Mouse (Mus musculus): Measurements from ENCODE around the gene Sergef. TPM values are rescaled to one million over a fixed set of nuclear protein-coding genes. Genes with fewer than 3 reads are reported as not detected.
"Not testable (repeated sequence)": the region's sequence is repeated elsewhere in the genome, so short reads cannot be mapped to it uniquely, and the experiment has no call there.

Gene Sergef
- 9.3 and 10.3 TPM in 2 replicates for polyA plus RNA-seq (2015; fragmentation: Nextera tagmentation; extraction: Ambion mirVana)

DNA sequence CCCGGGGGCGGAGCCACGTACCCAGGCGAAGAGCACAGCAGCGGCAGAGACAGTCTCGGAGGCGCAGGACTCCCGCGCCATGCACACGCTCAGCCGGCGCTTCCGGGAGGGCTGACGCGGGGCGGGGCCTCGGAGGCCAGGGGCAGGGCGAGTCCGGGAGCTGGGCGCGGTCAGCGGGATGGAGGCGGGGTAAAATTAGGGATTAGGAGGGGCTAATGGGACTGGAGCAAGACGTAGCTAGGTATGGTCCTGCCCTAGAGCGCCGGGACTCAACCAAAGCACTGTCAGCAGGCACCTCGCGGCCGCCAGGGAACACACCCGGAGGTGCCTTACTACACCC, at the start of gene Sergef:
TSS of gene Sergef (minus strand) at position 116 of the 340 bp plus-strand sequence.
- H3K4me1 ChIP-seq (replicated peaks) = peaks cover 14% of the 10 kb centered on the region
- H3K27ac ChIP-seq = peak within 1 kb of the TSS; percentile 54
- peak within 1 kb of the TSS; percentile 95 for H3K4me2 ChIP-seq
- no peaks in the 10 kb centered on the region for H3K9me3 ChIP-seq (replicated peaks)
- peak within 1 kb of the TSS; percentile 75 for H3K4me3 ChIP-seq
- H3K36me3 ChIP-seq = no peaks in the 10 kb centered on the region
- WGBS = under 1% methylated on average over 30 of the region's 30 CpGs
- peak; percentile 91 for ATAC-seq (replicated peaks; ENCODE audit: insufficient number of reproducible peaks, insufficient read depth, low FRiP score, low read depth)
- 0 out of 2 replicates have a peak, but pooled peaks cover 5% of the 10 kb centered on the region for H3K27me3 ChIP-seq
- H3K9ac ChIP-seq = peak within 1 kb of the TSS; percentile 79

DNA sequence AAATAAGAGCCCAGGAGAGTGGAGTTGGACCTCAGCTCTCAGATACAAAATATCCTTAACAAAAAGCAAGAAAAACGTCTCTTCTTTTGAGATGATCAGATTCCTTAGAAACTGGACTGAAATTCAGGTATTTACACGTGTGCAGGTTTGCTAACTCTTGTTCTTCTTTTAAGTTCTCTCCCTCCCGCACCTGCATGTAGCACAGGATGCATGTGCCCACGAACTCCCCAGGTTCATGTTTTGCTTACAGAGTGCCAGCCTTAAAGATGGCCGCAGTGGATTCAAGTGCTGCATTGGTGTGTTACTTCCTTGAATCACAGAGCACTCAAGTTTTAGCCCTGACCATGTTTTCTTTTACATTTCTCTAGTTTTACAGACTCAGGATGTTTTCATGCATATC, 47.2 kb upstream of the Sergef start:
- Histone ChIP-seq H3K4me1 (replicated peaks) (no peaks in the 10 kb centered on the region), H3K4me3 (no peak overlapping the region), H3K27me3 (no peaks in the 10 kb centered on the region), H3K36me3 (peaks cover 23% of the 10 kb centered on the region), H3K27ac (no peak overlapping the region), H3K9me3 (replicated peaks) (no peaks in the 10 kb centered on the region), H3K9ac (no peak overlapping the region), H3K4me2 (no peak overlapping the region)
- no peak for ATAC-seq (replicated peaks; ENCODE audit: insufficient number of reproducible peaks, insufficient read depth, low FRiP score, low read depth)
- 85% methylated on average over 5 of the region's 5 CpGs for WGBS

DNA sequence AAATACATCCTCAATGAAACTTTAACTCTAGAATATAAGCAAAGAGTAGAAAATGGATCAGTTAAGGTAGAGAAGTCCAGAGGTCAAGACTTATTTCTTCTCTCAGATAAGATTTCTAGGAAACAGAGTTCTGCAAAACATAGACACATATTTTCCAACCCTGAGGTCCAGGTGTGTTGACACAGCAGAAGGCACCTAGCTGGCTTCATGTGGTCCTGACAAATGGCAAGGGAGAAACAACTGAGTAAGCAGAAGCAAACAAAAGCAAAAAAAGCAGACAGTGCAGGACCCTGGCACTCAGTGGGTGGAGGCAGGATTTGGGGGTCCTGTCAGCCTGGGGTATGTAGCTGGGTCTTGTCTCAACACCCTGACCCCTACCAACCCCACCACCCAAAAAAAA, 41.1 kb upstream of the Sergef start:
- no peak for ATAC-seq (replicated peaks; ENCODE audit: insufficient number of reproducible peaks, insufficient read depth, low FRiP score, low read depth)
- Histone ChIP-seq H3K9ac (no peak overlapping the region), H3K4me3 (no peak overlapping the region), H3K9me3 (replicated peaks) (no peaks in the 10 kb centered on the region), H3K4me1 (replicated peaks) (no peaks in the 10 kb centered on the region), H3K27me3 (0 out of 2 replicates have a peak, but pooled peaks cover 2% of the 10 kb centered on the region), H3K27ac (no peak overlapping the region), H3K4me2 (no peak overlapping the region), H3K36me3 (no peaks in the 10 kb centered on the region)

DNA sequence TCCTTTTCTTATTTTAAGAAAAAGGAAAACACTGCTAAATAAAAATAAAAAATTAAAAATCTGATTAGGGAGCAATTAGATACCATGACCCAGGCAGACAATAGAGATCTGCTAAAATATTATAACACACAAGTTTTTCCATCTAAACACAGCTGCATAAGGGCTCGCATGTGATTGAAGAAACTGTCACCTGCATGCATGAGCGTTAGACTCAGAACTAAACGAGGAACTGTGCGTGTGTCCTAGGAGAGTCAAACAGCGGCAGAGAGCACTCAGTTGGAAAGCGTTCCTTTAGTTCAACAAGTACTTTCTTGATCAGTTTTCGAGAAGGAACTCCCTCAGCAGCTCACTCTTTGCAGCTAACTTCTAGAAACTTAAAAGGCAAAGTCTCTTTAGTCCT, 39.4 kb upstream of the Sergef start:
- WGBS = 76% methylated on average over 7 of the region's 7 CpGs
- H3K9me3 ChIP-seq (replicated peaks); H3K27ac ChIP-seq; H3K4me3 ChIP-seq; H3K36me3 ChIP-seq; ATAC-seq (replicated peaks; ENCODE audit: insufficient number of reproducible peaks, insufficient read depth, low FRiP score, low read depth); H3K4me1 ChIP-seq (replicated peaks); H3K27me3 ChIP-seq; H3K9ac ChIP-seq; H3K4me2 ChIP-seq: not testable (repeated sequence)

DNA sequence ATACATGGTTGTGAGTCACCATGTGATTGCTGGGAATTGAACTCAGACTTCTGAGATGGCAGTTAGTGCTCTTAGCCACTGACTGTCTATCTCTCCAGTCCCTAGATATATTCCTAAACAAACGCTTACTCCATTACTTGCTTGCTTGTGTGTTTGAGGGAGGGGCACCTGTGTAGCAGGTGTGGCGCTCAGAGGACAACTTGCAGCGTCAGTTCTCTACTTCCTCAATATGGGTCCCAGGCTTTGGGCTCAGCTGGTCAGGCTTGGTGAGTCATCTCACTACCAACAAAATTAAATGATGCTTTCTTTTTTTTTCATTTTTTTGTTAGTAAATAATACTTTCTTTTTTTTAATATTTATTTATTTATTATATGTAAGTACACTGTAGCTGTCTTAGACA, 38.8 kb upstream of the Sergef start:
- Histone ChIP-seq H3K36me3 (no peaks in the 10 kb centered on the region), H3K4me2 (no peak overlapping the region), H3K4me1 (replicated peaks) (no peaks in the 10 kb centered on the region), H3K27ac (no peak overlapping the region), H3K4me3 (no peak overlapping the region), H3K9ac (no peak overlapping the region), H3K27me3 (0 out of 2 replicates have a peak, but pooled peaks cover 6% of the 10 kb centered on the region), H3K9me3 (replicated peaks) (no peaks in the 10 kb centered on the region)
- WGBS = 77% methylated on average over 3 of the region's 3 CpGs
- no peak for ATAC-seq (replicated peaks; ENCODE audit: insufficient number of reproducible peaks, insufficient read depth, low FRiP score, low read depth)

DNA sequence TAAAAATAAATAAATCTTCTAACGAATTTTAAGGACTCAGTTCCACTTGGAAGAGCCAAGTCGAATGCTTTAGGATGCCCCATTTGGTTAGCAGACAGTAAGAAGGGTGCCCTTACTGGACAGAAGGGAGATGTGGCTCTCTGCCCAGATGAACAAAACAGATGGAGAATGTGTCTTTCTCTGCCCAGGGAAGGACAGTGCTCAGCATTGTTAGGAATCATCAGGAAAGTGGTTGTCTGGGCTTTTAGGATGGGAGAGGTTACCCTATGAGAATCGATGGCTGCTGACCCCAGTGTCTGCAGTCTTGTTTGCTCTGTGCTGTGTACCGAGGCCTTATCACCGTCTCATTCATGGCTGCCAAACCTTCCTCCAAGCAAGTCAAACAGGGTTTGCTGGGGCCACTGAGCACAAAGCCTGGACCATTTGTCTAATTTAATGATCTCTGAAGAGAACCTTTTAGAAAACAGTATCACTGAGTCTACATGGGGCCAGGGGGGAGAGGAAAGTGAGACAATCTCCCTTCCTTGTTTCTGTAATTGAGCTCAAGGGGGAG, 37.3 kb upstream of the Sergef start:
- Histone ChIP-seq H3K4me1 (replicated peaks) (no peaks in the 10 kb centered on the region), H3K27me3 (0 out of 2 replicates have a peak, but pooled peaks cover 8% of the 10 kb centered on the region), H3K9ac (no peak overlapping the region), H3K9me3 (replicated peaks) (no peaks in the 10 kb centered on the region), H3K36me3 (no peaks in the 10 kb centered on the region), H3K4me2 (no peak overlapping the region), H3K27ac (no peak overlapping the region), H3K4me3 (no peak overlapping the region)
- WGBS = 43% methylated on average over 5 of the region's 5 CpGs
- no peak for ATAC-seq (replicated peaks; ENCODE audit: insufficient number of reproducible peaks, insufficient read depth, low FRiP score, low read depth)

DNA sequence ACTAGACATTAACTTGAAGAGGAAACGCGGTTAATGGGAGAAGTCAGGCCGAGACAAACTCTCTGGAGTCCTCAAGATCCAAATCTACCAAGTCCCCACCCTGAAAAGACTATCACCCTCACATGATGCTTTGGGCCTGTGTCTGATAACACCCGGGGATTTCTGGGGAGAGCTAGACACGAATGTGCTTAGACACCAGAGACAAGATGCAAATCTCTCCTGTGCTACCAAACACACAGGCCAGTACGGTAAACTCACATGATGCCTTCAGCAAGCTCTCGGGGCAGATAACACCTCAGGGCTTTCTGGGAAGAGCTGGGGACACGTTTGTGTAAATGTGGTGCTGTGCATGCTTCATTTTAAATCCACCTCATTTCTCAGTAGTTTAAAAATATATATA, 36.3 kb upstream of the Sergef start:
- no peak overlapping the region for H3K4me3 ChIP-seq
- no peak for ATAC-seq (replicated peaks; ENCODE audit: insufficient number of reproducible peaks, insufficient read depth, low FRiP score, low read depth)
- H3K27me3 ChIP-seq = 0 out of 2 replicates have a peak, but pooled peaks cover 8% of the 10 kb centered on the region
- no peaks in the 10 kb centered on the region for H3K9me3 ChIP-seq (replicated peaks)
- no peaks in the 10 kb centered on the region for H3K4me1 ChIP-seq (replicated peaks)
- 71% methylated on average over 8 of the region's 8 CpGs for WGBS
- H3K36me3 ChIP-seq = no peaks in the 10 kb centered on the region
- H3K4me2 ChIP-seq = no peak overlapping the region
- H3K27ac ChIP-seq = no peak overlapping the region
- H3K9ac ChIP-seq = no peak overlapping the region

DNA sequence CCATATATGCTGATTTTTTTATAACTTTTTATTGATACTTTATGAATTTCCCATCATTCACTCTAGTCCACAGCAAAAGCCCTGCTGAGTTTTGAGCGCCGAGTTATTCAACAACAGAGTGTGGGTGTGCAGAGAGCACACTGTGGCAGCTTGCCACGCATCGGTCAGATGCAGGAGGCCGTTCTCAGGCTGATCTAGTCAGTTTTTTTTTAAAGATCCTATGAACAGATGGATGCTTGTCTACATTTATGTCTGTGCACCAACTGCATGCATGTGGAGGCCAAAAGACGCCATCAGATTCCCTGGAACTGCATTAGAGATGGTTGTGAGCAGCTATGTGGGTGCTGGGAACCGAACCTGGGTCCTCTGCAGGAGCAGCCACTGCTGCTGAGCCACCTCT, 35.5 kb upstream of the Sergef start:
- H3K27me3 ChIP-seq = 0 out of 2 replicates have a peak, but pooled peaks cover 8% of the 10 kb centered on the region
- no peaks in the 10 kb centered on the region for H3K9me3 ChIP-seq (replicated peaks)
- H3K4me3 ChIP-seq = no peak overlapping the region
- no peak overlapping the region for H3K4me2 ChIP-seq
- no peak overlapping the region for H3K9ac ChIP-seq
- H3K4me1 ChIP-seq (replicated peaks) = no peaks in the 10 kb centered on the region
- ATAC-seq (replicated peaks; ENCODE audit: insufficient number of reproducible peaks, insufficient read depth, low FRiP score, low read depth) = no peak
- no peak overlapping the region for H3K27ac ChIP-seq
- H3K36me3 ChIP-seq = no peaks in the 10 kb centered on the region
- 82% methylated on average over 7 of the region's 7 CpGs for WGBS

DNA sequence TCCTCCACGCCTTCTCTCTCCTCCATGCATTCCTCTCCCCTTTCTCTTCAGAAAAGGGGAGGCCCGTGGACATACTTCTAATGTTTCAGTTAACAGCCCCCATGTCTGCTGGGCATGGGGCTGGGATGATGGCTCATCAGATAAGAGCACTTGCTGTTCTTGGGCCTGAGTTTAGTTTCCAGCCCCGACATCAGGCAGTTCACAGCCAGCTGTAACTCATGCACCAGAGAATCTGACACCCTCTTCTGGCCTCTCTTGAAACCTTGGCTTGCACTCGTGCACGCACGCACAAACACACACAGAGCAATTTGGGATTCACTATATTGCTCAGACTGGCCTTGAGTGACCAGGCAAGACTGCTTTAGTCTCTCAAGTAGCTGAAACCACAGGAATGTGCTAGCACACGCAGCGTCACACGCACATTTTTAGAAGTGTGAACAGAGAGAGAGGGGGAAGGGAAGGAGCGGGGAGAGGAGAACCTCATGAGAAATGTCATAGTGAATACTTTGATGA, 32.6 kb upstream of the Sergef start, which contains the start of gene Tph1:
TSS of gene Tph1 (minus strand) at position 378 of the 513 bp plus-strand sequence.
- 0 out of 2 replicates have a peak, but pooled peaks cover 3% of the 10 kb centered on the region for H3K4me1 ChIP-seq (replicated peaks)
- no peak within 1 kb of the TSS for H3K4me2 ChIP-seq
- ATAC-seq (replicated peaks; ENCODE audit: insufficient number of reproducible peaks, insufficient read depth, low FRiP score, low read depth) = no peak
- 35% methylated on average over 10 of the region's 10 CpGs for WGBS
- H3K9ac ChIP-seq = no peak within 1 kb of the TSS
- no peak within 1 kb of the TSS for H3K27ac ChIP-seq
- peaks cover 22% of the 10 kb centered on the region for H3K27me3 ChIP-seq
- no peaks in the 10 kb centered on the region for H3K36me3 ChIP-seq
- H3K9me3 ChIP-seq (replicated peaks) = no peaks in the 10 kb centered on the region
- no peak within 1 kb of the TSS for H3K4me3 ChIP-seq

DNA sequence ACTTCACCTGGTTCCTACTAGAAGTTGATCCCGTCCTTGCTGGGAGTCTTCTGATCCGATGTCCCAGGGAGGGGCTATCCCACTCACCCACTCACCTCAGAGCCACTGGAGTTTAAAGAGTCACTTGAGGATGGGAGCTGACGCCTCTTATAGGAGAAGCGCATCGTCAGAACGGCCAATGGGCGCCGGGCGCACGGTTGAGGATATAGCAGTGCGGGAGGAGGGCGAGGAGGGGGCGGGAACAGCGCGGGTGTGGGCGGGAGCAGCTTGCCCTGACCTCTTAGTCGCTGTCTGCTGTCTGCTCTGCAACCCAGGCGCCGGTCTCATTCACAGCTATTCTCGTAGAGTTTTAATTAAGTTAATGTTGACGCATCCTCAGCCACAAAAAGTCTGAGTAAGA, 27.6 kb upstream of the Sergef start:
- H3K4me2 ChIP-seq = peak overlapping the region; percentile 30; the same call in 1 of the 2 replicates
- peak overlapping the region; percentile 11; the same call in 1 of the 2 replicates for H3K4me3 ChIP-seq
- H3K27ac ChIP-seq = no peak overlapping the region
- H3K9me3 ChIP-seq (replicated peaks) = no peaks in the 10 kb centered on the region
- ATAC-seq (replicated peaks; ENCODE audit: insufficient number of reproducible peaks, insufficient read depth, low FRiP score, low read depth) = no peak
- no peaks in the 10 kb centered on the region for H3K36me3 ChIP-seq
- H3K4me1 ChIP-seq (replicated peaks) = 0 out of 2 replicates have a peak, but pooled peaks cover 5% of the 10 kb centered on the region
- H3K9ac ChIP-seq = no peak overlapping the region
- 2% methylated on average over 21 of the region's 21 CpGs for WGBS
- H3K27me3 ChIP-seq = peaks cover 45% of the 10 kb centered on the region

DNA sequence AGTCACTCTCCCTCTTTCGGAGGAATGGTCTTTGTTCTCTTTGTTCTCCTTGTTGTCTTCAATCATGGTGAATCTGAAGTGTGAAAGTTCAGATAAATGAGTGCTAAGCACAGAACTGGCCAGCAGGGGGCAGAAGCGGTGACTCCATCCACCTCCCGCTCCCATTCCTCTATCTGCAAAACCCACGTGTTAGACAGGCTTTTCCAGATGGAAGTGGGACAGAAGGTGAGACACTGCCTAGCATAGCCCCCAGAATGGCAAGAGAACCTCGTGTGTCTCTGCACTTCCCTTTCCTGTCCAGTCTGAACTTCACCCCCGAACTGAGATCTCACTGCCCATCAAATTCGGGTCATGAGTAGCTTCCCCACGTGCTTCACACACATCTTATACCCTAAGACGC, 25.6 kb upstream of the Sergef start:
- no peak for ATAC-seq (replicated peaks; ENCODE audit: insufficient number of reproducible peaks, insufficient read depth, low FRiP score, low read depth)
- WGBS = 30% methylated on average over 9 of the region's 9 CpGs
- no peak overlapping the region for H3K4me2 ChIP-seq
- no peaks in the 10 kb centered on the region for H3K36me3 ChIP-seq
- peaks cover 50% of the 10 kb centered on the region for H3K27me3 ChIP-seq
- H3K4me1 ChIP-seq (replicated peaks) = 0 out of 2 replicates have a peak, but pooled peaks cover 5% of the 10 kb centered on the region
- H3K4me3 ChIP-seq = no peak overlapping the region
- no peak overlapping the region for H3K9ac ChIP-seq
- H3K27ac ChIP-seq = no peak overlapping the region
- no peaks in the 10 kb centered on the region for H3K9me3 ChIP-seq (replicated peaks)

DNA sequence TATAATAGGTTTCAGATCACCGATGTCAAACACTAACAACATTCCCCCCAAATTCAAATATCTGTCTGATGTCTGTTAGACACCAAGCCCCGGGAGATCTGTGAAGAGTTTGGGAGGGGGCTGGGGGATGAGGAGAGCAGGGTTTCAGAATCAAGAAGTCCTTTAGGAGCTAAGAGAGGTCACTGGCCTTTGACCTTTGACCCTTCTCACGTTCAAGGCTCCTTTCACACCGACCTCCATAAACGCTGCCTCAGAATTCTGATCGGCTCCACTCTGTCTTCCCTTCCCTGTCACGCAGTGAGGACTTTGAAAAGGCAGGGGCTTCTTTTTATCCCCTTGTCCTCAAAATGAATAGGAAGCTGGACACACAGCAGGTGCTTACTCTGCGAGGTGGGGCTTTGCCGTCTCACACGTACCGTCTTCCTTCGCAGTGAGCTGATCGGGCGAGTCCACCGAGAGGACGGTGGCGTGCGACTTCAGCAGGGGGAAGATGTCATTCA, 22.0 kb upstream of the Sergef start:
- 64% methylated on average over 18 of the region's 18 CpGs for WGBS
- H3K4me3 ChIP-seq = no peak overlapping the region

More for the DNA sequence above, 22.0 kb upstream of the Sergef start:
- no peak for ATAC-seq (replicated peaks; ENCODE audit: insufficient number of reproducible peaks, insufficient read depth, low FRiP score, low read depth)
- H3K27ac ChIP-seq = no peak overlapping the region
- no peak overlapping the region for H3K9ac ChIP-seq
- no peaks in the 10 kb centered on the region for H3K36me3 ChIP-seq
- no peaks in the 10 kb centered on the region for H3K9me3 ChIP-seq (replicated peaks)
- peaks cover 28% of the 10 kb centered on the region for H3K27me3 ChIP-seq
- no peak overlapping the region for H3K4me2 ChIP-seq
- H3K4me1 ChIP-seq (replicated peaks) = no peaks in the 10 kb centered on the region
